Mouse (Mus musculus) midbrain, embryonic 12.5 days (tissue): ENCODE data around the gene Ncoa3. TPM values are rescaled to one million over a fixed set of nuclear protein-coding genes. Genes with fewer than 3 reads are reported as not detected.
"Not testable (repeated sequence)": the region's sequence is repeated elsewhere in the genome, so short reads cannot be mapped to it uniquely, and the experiment has no call there.

Experiments
- ATAC-seq: fragments of 200-750 bp; cut with Nextera tagmentation; 2 replicates; pipeline ENCODE4 v1.8.0; 2017; ENCODE audit warnings: low read depth, moderate TSS enrichment, moderate library complexity; ENCODE audit not compliant: low FRiP score
- H3K27ac ChIP-seq: fragments of 300-500 bp; sonication (generic); replicated peaks from 2 replicates; pipeline ENCODE4 v1.5.1; 2016; ENCODE audit warnings: mild to moderate bottlenecking
- H3K27me3 ChIP-seq: fragments of 300-500 bp; sonication (generic); 2 replicates; pipeline ENCODE4 v1.6.1; 2016; ENCODE audit warnings: mild to moderate bottlenecking
- H3K36me3 ChIP-seq: fragments of 300-500 bp; sonication (generic); 2 replicates; pipeline ENCODE4 v1.6.1; 2016
- H3K4me1 ChIP-seq: fragments of 300-500 bp; sonication (generic); 2 replicates; pipeline ENCODE4 v1.6.1; 2016
- H3K4me2 ChIP-seq: fragments of 300-500 bp; sonication (generic); replicated peaks from 2 replicates; pipeline ENCODE4 v1.6.1; 2016; ENCODE audit warnings: mild to moderate bottlenecking, moderate library complexity
- H3K4me3 ChIP-seq: fragments of 300-500 bp; sonication (generic); 2 replicates; pipeline ENCODE4 v1.5.1; 2016; ENCODE audit warnings: mild to moderate bottlenecking
- H3K9ac ChIP-seq: fragments of 300-500 bp; sonication (generic); replicated peaks from 2 replicates; pipeline ENCODE4 v1.6.1; 2016; ENCODE audit warnings: mild to moderate bottlenecking, moderate library complexity
- H3K9me3 ChIP-seq: fragments of 300-500 bp; sonication (generic); 2 replicates; pipeline ENCODE4 v1.6.1; 2016; ENCODE audit warnings: mild to moderate bottlenecking
- WGBS: fragments of 180-500 bp; shearing (Covaris S2); methylation state at CpG from one replicate; pipeline ENCODE4 v1.1.7; 2016; 5-methylcytosine and 5-hydroxymethylcytosine counted together
- polyA plus RNA-seq: library from polyadenylated mRNA; unstranded; fragments of >200 nt; fragmentation: Nextera tagmentation; extraction: Ambion mirVana; gene quantifications from 2 replicates; pipeline ENCODE4 v1.2.1, GENCODE M21; 2016

The Ncoa3 gene
- polyA plus RNA-seq, 1 experiment from 2014 or later: 15.7 TPM

GRCm38 (mm10) chr2:166083542-166084031 lies 91.2 kb downstream of the Ncoa3 start:
- Histone ChIP-seq H3K27ac (no peak overlapping the region; the same call in 1 of the 2 replicates), H3K4me3 (no peak overlapping the region), H3K9ac (no peak overlapping the region), H3K27me3 (no peaks in the 10 kb centered on the region; the same call in none of the 2 replicates), H3K4me1 (peaks cover 14% of the 10 kb centered on the region), H3K36me3 (peaks cover 17% of the 10 kb centered on the region; the same call in 1 of the 2 replicates), H3K9me3 (no peaks in the 10 kb centered on the region), H3K4me2 (no peak overlapping the region)
- no peak for ATAC-seq
- 80% methylated on average over 9 of the region's 9 CpGs for WGBS

DNA sequence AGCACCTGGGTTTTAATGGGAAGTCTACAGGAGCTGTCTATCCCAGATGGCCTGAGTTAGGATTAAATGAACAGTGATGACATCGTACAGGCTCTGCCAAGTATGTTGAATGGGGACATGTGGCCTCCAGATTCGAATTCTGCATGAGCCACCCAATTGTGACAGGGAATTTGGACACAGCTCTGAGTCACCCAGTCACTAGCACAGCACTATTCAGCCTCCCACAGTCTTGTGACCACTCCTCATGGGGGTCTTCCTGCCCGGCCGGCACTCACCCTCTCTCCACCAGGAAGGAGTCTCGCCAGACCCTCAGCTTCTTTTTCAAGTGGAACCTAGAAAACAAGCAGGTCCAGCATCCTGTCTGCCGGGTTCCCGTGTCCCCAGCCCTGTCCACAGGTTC lies 91.7 kb downstream of the Ncoa3 start:
- H3K4me1 ChIP-seq: peaks cover 14% of the 10 kb centered on the region
- no peaks in the 10 kb centered on the region for H3K9me3 ChIP-seq
- H3K36me3 ChIP-seq: 0 out of 2 replicates have a peak, but pooled peaks cover 12% of the 10 kb centered on the region
- H3K27ac ChIP-seq: no peak overlapping the region; the same call in 1 of the 2 replicates
- 87% methylated on average over 7 of the region's 7 CpGs for WGBS
- H3K27me3 ChIP-seq: no peaks in the 10 kb centered on the region; the same call in none of the 2 replicates
- no peak overlapping the region for H3K9ac ChIP-seq
- no peak overlapping the region for H3K4me2 ChIP-seq
- no peak overlapping the region for H3K4me3 ChIP-seq
- ATAC-seq: no peak

GRCm38 (mm10) chr2:166084964-166085363 lies 92.5 kb downstream of the Ncoa3 start:
- WGBS: 31% methylated on average over 6 of the region's 6 CpGs

DNA sequence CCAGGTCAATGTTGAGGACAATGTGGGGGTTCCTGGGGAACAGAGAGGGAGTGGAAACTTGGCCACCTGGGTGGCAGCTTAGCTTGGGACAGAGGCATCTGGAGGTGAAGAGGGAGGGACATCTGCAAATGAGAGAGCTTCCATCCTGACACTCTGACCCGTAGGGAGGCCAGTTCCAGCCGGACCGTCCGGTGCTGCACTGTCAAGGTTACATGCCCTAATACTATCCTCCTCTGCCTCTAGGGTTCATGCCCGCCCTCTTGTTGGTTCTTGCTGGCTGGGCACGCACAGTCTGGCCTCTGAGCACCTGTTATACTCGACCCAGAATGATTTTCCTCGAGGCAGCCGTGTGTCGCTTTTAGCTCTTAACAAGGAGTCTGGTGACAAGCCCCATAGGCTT lies 93.3 kb downstream of the Ncoa3 start:
- no peak overlapping the region for H3K4me3 ChIP-seq
- no peak for ATAC-seq
- H3K27ac ChIP-seq: no peak overlapping the region
- H3K4me1 ChIP-seq: peaks cover 18% of the 10 kb centered on the region
- H3K9ac ChIP-seq: no peak overlapping the region
- 91% methylated on average over 10 of the region's 10 CpGs for WGBS
- no peaks in the 10 kb centered on the region for H3K9me3 ChIP-seq
- H3K36me3 ChIP-seq: 0 out of 2 replicates have a peak, but pooled peaks cover 6% of the 10 kb centered on the region
- H3K4me2 ChIP-seq: no peak overlapping the region
- no peaks in the 10 kb centered on the region; the same call in none of the 2 replicates for H3K27me3 ChIP-seq

More at GRCm38 (mm10) chr2:166084964-166085363, 92.5 kb downstream of the Ncoa3 start:
- ATAC-seq, H3K4me3 ChIP-seq, H3K36me3 ChIP-seq, H3K27ac ChIP-seq, H3K9ac ChIP-seq, H3K27me3 ChIP-seq, H3K4me2 ChIP-seq, H3K9me3 ChIP-seq: not testable (repeated sequence)
- peaks cover 14% of the 10 kb centered on the region for H3K4me1 ChIP-seq

DNA sequence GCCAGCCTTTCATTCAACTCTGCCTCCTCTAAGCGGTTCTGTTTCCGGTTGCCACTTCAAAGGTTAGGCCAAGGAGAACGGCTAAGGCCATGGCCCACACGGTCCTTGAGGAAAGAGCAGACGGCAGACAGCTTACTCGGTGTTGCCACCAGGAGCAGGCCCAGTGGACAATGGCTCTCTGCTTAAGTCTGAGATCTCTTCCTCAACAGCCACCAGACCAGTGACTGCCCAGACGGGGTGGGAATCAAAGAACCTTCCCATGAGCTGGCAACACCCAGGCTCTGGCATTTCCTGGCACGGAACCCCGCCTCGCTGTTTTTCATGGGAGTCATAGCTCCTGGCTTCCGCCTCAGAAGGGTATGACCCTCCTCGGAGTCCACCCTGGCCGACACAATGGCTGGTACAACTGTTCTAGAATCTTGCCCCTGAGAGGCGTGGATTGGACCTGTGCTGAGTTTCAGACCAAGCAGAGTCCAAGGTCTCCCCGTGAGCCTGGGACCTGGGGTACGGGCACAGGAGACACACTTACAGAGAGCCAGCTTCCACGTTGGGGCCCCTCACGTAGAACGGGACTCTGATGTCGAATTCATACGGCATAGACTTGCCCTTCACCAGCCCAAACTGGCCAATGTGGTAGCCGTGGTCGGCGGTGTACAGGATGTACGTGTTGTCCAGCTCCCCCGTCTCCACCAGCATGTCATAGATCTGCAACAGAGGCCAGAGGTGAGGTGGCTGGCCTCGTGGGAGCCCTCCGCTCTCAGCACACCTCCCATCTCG lies 94.2 kb downstream of the Ncoa3 start:
- Histone ChIP-seq H3K9me3 (no peaks in the 10 kb centered on the region), H3K4me2 (no peak overlapping the region), H3K4me3 (no peak overlapping the region), H3K36me3 (0 out of 2 replicates have a peak, but pooled peaks cover 6% of the 10 kb centered on the region), H3K4me1 (peaks cover 14% of the 10 kb centered on the region), H3K9ac (no peak overlapping the region), H3K27ac (no peak overlapping the region), H3K27me3 (no peaks in the 10 kb centered on the region; the same call in none of the 2 replicates)
- no peak for ATAC-seq
- 91% methylated on average over 29 of the region's 29 CpGs for WGBS

DNA sequence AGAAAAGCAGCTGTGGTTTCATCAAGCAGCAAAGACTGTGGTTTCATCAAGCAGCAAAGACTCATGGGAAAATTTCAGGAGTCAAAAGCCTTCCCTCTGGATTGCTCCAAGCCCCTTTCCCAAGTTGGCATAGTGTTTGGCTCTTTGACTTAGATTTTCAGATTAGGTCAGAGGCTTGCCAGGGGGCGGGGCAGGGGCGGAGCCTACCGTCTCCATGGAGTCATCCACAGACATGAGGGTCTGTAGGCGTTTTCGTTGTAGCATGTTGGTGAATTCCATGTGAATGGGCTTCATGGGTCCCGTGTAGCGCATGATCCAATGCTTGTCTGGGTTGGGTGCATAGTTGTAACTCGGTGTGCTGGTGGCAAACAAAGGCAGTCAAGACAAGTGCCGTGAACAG lies 96.6 kb downstream of the Ncoa3 start:
- Histone ChIP-seq H3K9ac (no peak overlapping the region), H3K4me1 (peaks cover 13% of the 10 kb centered on the region), H3K27ac (no peak overlapping the region), H3K9me3 (no peaks in the 10 kb centered on the region), H3K4me2 (no peak overlapping the region), H3K4me3 (no peak overlapping the region), H3K27me3 (peaks cover 4% of the 10 kb centered on the region), H3K36me3 (peaks cover 23% of the 10 kb centered on the region)
- no peak for ATAC-seq
- 85% methylated on average over 9 of the region's 9 CpGs for whole genome bisulfite sequencing

GRCm38 (mm10) chr2:166090131-166090581 lies 97.7 kb downstream of the Ncoa3 start:
- H3K9ac ChIP-seq: no peak overlapping the region
- no peak overlapping the region for H3K4me2 ChIP-seq
- no peak overlapping the region for H3K27ac ChIP-seq
- ATAC-seq: no peak
- H3K27me3 ChIP-seq: peaks cover 4% of the 10 kb centered on the region
- peaks cover 8% of the 10 kb centered on the region for H3K4me1 ChIP-seq
- 32% methylated on average over 7 of the region's 7 CpGs for WGBS
- no peaks in the 10 kb centered on the region for H3K9me3 ChIP-seq
- H3K36me3 ChIP-seq: peaks cover 29% of the 10 kb centered on the region
- no peak overlapping the region for H3K4me3 ChIP-seq

DNA sequence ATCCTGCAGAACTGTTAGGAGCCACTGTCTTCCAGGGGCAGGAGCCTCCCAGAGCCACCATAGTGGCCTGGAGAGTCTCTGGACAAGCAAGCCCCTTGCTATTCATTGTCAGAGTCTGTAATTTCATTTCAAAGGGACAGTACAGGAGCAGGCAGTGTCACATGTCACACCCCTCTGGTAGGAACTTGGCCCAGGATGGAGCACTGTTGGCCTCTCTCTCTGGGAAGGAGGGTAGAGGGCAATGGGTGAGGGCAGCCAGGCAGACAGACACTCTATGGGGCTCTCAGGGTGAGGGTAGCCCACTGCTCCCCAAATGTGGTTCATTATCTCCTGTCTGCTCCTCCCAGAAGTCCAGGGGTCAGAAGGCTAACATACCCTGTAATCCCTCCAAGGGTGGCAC lies 99.2 kb downstream of the Ncoa3 start:
- Histone ChIP-seq H3K4me1 (peaks cover 8% of the 10 kb centered on the region), H3K9ac (no peak overlapping the region), H3K27ac (no peak overlapping the region)

DNA sequence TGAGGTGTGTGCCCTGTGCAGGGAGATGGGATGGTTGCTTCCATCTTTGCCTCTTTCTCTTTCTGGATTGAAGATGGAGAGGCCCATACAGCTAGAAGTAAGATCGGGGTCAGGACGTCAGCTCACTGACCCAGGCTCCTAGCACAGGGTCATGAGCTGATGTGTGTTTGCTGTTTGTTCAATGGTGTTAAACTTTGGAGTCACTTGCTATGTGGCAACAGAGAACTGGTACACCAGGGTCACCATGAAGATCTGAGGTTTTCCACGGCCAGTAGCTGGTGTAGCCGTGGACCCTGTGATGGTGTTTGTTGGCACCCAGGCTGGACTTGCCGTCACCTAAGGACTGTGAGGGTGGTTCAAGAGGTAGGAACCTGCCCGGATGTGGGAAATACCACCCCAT lies 100.0 kb downstream of the Ncoa3 start:
- ATAC-seq: no peak
- no peak overlapping the region for H3K9ac ChIP-seq
- peaks cover 8% of the 10 kb centered on the region for H3K4me1 ChIP-seq
- no peaks in the 10 kb centered on the region for H3K9me3 ChIP-seq
- no peak overlapping the region for H3K4me3 ChIP-seq
- H3K4me2 ChIP-seq: no peak overlapping the region
- H3K27ac ChIP-seq: no peak overlapping the region
- peaks cover 28% of the 10 kb centered on the region for H3K36me3 ChIP-seq
- peaks cover 4% of the 10 kb centered on the region for H3K27me3 ChIP-seq
- WGBS: 88% methylated on average over 6 of the region's 6 CpGs

More for the DNA sequence above, 99.2 kb downstream of the Ncoa3 start:
- Histone ChIP-seq H3K36me3 (peaks cover 29% of the 10 kb centered on the region), H3K27me3 (peaks cover 4% of the 10 kb centered on the region), H3K4me3 (no peak overlapping the region), H3K4me2 (no peak overlapping the region), H3K9me3 (no peaks in the 10 kb centered on the region)
- no peak for ATAC-seq

- H3K9ac ChIP-seq: no peak overlapping the region
- H3K36me3 ChIP-seq: peaks cover 22% of the 10 kb centered on the region
These were observed 103.9 kb downstream of the Ncoa3 start for GRCm38 (mm10) chr2:166096300-166096699.

DNA sequence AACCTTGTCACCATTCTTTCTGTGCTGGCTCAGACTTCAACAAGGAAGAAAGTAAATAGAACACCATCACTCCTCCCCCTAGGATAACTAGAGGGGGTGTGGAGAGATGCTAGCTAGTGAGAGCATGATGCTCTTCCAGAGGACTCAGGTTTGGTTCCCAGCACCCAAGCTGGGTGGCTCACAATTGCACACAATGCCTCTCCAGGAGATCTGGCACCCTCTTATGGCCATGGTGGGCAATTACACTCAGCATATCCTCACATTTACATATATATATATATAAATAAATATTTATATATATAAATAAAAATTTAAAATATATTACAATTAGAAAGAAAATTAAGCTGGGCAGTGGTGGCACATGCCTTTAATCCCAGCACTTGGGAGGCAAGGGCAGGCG lies 104.4 kb downstream of the Ncoa3 start:
- H3K27me3 ChIP-seq: peaks cover 4% of the 10 kb centered on the region
- no peak overlapping the region for H3K27ac ChIP-seq
- no peak for ATAC-seq
- peaks cover 21% of the 10 kb centered on the region for H3K36me3 ChIP-seq
- no peak overlapping the region for H3K9ac ChIP-seq
- no peak overlapping the region for H3K4me3 ChIP-seq
- no peaks in the 10 kb centered on the region for H3K9me3 ChIP-seq
- 100% methylated on average over 1 of the region's 1 CpGs for WGBS
- H3K4me1 ChIP-seq: peaks cover 2% of the 10 kb centered on the region; the same call in 1 of the 2 replicates
- no peak overlapping the region for H3K4me2 ChIP-seq

More at GRCm38 (mm10) chr2:166096300-166096699, 103.9 kb downstream of the Ncoa3 start:
- 90% methylated on average over 6 of the region's 6 CpGs for WGBS
- Histone ChIP-seq H3K27me3 (peaks cover 4% of the 10 kb centered on the region), H3K4me2 (no peak overlapping the region), H3K9me3 (no peaks in the 10 kb centered on the region), H3K4me3 (no peak overlapping the region), H3K27ac (no peak overlapping the region), H3K4me1 (peaks cover 2% of the 10 kb centered on the region; the same call in 1 of the 2 replicates)
- ATAC-seq: no peak
